Mouse (Mus musculus) heart, adult 2 months (tissue): Measurements from ENCODE around the gene Slc25a45.

Experiments
- CTCF ChIP-seq: fragments of 200-600 bp; IDR thresholded peaks from 2 replicates; pipeline ENCODE4 v1.8.1; 2022; ENCODE audit warnings: antibody characterized with exemption, mild to moderate bottlenecking, moderate library complexity
- EP300 ChIP-seq: fragments of 200-500 bp; IDR thresholded peaks from 2 replicates; pipeline ENCODE4 v1.6.1; 2011; ENCODE audit warnings: low read depth, low read length, control low read depth; ENCODE audit not compliant: insufficient read depth
- POLR2A ChIP-seq: fragments of 200-500 bp; IDR thresholded peaks from 2 replicates; pipeline ENCODE4 v1.6.1; 2011; ENCODE audit warnings: mild to moderate bottlenecking, low read depth, low read length, control low read depth; ENCODE audit not compliant: insufficient read depth

DNA sequence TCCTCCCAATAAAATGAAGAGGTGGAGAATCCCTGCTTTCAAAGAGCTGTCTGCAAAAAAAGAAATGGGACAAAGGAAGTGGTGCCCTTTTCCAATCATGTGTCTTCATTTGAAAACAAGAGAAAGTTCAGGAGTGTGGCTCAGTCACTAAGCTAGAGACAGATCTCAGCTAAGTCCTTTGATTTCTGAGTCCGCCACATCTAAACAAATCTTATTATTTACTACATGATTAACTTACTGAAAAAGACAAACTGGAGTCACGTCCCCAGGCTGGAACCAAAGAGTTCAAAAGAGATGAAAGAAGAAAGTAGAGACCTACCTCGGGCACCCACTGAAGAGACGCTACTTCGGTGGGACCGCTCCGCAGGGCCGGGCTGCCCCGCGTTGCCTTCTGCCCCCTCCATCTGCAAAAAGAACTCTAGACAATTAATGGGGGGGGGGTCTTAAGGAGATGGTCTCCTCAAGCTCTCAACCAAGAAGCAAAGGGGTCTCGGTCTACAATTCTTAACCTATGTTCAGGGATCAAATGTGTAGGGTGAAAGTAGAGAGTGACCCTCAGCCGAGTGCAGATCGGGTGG, 3.1 kb upstream of the Slc25a45 start:
- TF ChIP-seq CTCF (no peak), POLR2A (no peak), EP300 (no peak)
